Mouse (Mus musculus) right cerebral cortex, adult 2 months (tissue): Measurements from ENCODE around the gene Pop5.

Experiments used
- DNase-seq, 2 experiments: peaks; one replicate each; pipeline ENCODE4 v3.0.0; 2021 to 2022; ENCODE audit warnings: low spot score in 2 of 2

The Pop5 gene

DNA sequence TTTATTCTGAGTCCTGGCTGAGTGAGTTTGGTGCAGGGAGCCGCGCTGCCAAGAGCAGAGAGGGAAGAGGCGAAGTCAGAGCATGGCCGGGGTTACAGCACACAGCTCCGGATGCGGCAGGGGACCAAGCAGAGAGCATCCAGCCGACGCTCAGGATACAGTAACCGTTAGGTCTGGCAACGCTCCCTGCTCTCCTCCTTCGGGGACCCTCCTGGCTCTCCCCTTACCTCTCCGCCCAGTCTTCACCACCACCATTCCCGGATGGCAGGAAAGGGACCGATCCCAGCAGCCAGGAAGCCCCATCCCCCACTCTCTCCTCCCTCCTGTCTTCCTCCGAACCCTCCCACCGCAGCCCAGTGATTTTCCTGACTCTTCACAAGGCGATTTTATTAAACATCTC, 20.8 kb upstream of the Pop5 start:
- DNase-seq = peak in 1 of 2 experiments; percentile 78

DNA sequence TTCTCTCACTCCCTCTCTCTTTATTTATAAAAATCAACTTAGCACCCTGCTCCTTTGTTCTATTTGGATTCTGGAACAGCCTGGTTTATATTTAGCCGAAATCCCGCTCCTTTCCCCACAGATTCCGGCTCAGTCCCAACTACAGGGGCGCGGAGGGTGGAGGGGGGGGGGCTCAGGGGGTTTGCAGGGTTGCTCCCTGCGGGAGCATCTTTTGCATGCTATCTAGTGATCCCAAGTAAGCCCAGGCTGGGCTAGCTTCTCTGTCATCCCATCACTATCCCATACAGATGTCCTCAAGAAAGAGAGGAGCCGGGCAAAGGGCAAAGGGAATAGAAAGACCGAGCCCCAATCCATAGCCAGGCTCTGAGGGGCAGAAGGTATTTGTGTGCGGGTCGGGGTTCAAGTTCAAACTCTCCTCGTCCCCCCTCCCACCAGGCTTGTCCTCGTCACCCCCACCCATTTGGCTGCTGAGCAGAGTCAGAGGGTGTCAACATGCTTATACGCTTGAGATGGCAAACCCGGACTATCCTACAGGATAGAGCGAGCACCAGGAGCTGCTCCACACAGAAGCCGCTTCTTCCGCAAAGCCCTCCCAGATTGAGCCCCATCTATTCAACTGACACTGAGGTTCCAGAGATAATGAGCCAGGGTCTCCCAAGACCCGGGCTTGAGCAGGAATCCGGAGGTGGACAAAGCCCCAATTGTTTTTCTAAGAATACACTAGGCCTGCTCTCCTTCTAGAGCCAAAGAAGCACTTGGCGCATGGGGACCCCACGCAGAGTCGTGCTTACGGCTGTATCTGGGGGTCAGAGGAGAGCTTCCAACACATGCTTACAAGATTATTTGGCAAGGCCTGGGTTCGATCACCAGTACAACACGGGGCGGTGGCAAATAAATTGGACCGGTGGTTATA, 20.1 kb upstream of the Pop5 start:
- no peak for DNase-seq

DNA sequence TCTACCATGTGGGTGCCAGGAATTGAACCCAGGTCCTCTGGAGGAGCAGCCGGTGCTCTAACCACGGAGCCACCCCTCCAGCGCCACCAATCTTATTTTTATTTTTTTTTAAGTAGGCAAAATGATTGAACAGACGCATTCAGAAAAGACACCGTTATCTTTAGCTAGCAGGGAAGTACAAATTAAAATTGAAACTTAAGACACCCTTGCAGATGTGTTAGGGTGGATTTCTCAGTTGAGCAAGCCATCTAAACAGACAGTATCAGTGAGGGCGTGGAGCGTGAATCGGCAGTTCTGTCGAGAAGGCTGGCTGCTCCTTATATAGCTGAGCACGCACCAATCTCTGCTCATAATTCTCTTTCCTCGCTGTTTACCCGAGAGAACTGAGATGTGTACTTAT, 17.6 kb upstream of the Pop5 start:
- no peak for DNase-seq

DNA sequence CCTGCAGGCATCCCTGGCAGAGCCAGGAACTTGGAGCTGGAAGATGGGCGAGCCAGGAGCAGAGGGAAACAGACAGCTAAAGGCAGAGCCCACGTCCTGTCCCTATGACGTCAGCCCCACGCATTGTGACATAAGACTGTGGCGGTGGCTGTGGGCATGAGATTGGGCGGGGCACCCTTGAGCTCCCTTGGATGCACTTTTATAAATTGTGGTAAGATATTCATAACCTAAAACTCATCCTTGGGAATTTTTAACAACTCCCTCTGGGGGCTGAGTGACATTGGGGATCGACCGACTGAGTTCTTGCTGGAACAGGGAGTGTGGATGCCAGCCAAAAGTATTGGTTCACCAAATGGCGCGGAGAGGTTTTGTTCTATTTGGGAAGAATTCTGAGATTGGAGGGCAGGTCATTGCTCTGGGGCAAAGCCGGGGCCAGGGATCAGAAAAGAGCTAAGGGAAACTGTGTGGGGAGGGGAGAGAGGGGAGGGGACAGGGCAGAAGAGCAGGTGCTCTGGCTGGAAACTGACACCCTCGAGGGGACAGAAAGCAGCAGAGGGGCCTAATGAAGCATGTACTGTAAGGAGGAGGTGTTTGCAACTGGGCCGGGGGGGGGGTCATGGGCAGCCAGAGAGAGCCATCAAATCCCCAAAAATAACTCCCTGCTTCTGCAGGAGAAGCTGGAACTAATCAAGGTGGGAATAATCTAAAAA, 14.6 kb upstream of the Pop5 start:
- DNase-seq = peak; percentile 69 to 73

DNA sequence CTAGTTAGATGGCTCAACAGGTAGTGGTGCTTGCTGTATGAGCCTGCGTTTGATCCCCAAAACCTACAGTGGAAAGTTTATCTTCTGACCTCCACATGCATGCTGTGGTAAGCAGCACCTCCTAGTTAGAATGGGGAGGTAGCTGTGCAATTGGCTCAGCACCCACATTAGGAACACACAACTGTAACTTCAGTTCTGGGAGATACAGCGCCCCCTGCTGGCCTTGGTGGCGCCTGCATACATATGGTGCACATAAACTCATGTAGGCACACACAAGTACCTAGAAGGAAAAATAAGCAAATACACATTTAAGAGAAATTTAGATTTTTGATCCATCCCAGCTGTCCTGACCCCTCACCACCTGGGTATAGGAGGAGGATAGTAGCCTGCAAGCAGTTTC, 13.2 kb upstream of the Pop5 start:
- DNase-seq = no peak

DNA sequence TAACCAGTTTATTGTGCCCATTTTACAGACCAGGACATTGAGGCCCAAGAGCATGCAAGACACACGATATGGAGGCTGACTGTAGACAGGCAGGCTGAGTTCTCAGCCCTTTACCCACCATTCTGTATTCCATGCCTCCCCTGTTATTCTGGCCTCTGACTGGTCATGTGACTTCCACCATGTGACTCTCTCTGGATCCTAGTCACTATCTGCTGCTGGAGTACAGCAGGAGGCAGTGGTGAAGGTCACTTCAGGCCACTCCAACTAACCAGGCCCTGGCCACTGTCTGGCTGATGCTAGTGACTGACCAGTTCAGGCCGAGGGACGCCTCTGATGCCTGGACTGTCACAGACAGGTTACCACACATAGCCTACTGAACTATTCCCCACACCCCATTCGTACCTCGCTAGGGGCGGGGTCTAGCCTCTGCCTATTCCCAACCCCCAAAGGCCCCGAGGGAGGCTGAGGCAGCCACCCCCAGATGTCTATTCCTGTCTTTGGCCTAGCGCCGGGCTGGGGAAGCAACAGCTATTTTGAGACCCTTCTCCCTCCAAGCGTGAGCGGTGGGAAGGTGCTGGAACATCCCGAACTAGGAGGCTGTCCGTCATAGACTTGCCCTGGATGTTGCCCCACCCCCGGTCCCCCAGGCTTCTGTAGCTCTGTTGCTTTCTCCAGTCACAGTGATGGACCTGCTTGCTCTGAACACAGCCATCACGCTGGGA, 4.6 kb upstream of the Pop5 start:
- peak; percentile 51 to 68 for DNase-seq

DNA sequence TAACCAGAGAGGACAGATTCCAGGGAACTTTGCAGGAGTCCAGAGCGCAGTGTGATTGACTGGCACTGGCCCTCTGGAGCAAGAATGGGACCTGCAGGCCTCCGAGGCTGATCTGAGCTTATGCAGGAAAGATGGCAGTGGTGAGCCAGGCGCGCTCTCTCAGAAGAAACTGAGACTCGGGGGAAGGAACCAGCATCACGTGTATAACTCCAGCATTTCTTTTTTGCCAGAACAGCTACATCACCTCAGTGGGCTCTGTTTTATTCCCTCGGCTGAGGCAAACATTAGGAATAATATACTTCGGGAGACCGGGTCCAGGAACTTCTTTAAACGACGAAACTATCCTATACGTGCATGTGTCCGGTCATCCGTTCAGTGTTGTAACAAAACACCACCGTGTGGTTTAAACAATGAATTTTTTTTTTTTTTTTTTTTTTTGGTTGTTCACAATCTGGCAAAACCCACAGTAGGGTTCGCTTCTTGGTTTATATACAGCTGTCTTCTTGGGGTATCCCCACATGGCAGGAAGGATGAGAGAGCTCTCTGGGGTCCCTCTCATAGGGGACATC, 4.0 kb upstream of the Pop5 start:
- no peak for DNase-seq

DNA sequence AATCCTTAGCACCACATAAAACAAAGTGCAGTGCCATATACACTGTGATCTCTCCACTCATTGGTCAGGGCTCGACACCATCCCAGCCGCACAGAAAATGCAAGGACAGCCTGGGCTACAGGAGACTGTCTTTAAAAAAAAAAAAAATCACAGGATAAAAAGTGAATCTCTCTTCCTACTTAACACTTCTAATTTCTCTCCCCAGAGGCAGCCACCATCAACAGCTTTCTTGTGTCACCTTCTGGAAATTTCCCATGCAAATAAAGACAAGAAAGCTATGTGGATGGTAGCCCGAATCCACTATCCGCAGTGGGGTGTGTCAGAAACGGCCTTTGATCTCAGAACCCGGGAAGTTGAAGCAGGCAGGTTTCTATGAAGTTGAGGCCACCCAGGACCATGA, 3.1 kb upstream of the Pop5 start:
- DNase-seq = no peak

DNA sequence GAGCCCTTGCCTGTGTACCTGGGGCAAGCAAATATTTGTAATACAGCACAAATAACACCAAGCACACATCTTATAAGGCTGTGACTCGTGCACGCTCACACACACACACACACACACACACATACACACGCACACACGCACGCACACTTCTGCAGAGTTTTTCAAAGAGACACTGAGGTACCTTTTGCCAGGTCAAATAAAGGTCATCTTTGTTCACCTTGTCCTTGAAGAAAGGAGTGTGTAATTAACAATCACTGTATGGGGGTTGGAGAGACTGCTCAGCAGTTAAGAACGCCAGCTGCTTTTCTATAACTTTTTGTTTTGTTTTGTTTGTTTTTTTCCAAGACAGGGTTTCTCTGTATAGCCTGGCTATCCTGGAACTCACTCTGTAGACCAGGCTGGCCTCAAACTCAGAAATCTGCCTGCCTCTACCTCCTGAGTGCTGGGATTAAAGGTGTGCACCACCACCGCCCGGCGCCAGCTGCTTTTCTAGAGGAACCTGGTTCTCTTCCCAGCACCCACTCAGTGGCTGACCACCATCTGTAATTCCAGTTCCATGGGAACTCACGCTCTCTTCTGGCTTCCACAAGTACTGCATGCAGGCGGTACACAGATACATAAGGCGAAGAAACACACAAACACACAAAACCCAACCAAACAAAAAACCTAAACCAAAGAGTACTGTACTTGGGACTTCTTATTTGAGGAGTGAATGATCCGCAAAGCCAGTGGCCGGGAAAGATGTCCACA, 2.4 kb upstream of the Pop5 start:
- DNase-seq = no peak

DNA sequence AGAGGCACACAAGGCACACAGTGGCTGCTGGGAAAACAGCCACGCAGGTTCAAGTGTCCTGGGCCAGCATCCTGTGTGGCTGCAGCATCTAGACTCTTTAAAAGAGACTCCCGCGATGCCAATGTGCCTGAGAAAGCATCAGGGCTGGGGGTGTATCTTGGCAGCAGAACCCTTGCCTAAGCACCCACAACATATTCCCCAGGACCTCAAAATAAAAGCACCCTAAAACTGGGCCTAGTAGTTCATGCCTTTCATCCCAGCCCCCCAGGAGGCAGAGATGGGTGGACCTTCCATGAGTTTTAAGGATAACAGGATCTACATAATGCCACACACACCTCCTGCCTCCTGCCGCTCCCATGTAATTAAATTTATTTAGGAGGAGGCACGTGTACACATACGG, 1.1 kb upstream of the Pop5 start:
- peak in 1 of 2 experiments; percentile 37 for DNase-seq

DNA sequence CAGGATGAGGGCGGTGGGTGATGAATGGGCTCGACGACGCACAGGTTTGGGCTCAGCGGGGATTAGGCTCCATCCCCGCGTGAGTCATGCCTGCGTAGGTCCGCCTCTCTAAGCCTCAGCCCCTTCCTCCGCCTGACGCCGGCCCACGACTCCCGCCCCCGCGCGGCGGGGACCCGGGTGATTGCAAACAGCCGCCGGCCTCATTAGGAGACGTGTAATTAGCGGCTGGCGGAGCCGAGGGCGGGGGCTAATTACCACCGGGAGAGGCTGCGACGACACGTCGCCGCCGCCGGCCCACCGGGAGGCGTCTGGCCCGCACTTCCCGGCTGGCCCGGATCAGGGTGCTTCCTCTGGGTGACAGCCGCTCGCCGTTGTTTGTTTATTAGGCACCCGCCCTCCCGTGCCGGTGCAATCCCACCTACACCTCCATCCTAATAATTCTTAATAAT, 289 bp upstream of the Pop5 start:
- DNase-seq = peak; percentile 82 to 84

DNA sequence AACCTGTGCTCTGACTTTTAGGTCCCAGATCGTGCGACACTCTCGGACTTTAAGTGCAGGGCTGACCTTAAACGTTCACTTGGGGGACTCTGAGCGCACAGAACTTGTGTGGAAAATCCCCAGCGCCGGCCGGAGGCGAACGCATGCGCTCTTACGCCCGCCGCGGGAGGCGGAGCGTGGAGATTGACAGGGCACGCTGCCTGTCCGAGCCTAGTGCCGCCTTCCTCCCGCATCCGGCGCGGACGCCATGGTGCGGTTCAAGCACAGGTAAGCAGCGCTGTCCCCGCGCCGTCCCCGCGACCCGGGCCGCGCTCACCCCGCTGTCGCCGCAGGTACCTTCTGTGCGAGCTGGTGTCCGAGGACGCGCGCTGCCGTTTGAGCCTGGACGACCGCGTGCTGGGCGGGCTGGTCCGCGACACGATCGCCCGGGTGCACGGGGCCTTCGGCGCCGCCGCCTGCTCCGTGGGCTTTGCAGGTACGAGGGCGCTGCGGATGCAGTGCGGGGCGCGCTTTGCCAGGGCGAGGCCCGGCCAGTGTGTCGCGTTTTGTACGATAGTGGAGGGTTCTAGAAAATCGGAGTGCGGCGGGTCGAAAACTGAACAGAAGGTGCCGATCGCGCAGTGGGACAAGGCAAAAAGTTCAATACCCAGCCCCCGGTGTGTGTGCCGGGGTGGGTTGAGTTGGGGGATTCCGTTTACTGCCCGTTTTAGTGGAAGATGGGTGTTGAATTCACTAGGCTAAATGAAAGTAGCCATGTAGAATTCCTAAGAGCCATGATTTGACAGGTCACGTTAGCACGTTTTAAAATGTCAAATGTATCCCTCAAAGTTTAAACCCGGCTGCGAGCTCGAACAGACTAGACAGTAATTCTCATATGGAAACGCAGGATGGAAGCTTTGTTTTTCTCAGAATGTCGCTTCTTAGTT, 2.4 kb downstream of the Pop5 start:
- peak; percentile 91 to 93 for DNase-seq

DNA sequence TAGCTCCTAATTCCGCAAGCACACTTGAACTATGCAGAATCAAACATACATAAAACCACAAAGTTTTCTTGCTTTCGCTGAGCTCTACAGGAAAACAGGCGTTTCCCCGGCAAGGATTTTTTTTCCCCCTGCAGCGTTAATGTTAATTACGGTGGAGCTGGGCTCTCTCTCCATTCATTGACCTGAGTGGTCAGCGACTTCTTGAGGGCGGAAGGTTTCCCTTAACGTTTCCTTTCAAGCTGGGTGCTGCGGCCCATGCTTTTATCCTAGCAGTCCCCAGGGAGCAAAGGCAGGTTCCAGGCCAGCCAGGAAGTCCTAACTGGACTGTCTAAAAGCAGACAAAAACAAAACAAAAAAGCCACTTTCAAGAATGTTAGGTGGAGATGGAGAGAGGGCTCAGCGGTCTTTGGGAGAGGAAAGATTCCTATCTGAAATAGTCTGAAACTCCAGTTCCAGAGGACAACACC, 3.1 kb downstream of the Pop5 start:
- no peak for DNase-seq

DNA sequence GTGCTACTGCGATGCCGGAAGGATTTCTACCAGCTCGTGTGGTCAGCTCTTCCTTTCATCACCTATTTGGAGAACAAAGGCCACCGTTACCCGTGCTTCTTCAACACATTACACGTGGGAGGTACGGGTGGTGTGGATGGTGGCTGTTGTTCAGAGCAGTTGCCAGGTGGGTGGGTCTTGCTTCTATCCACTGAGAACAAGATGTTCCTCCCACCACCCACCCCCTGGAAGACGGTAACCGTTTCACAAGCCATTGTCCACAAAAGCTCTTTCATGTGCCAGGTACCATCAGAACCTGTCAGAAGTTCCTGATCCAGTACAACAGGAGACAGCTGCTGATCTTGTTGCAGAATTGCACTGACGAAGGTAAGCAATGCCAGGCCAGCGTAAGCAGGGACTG, 4.6 kb downstream of the Pop5 start:
- DNase-seq = peak in 1 of 2 experiments; percentile 48

DNA sequence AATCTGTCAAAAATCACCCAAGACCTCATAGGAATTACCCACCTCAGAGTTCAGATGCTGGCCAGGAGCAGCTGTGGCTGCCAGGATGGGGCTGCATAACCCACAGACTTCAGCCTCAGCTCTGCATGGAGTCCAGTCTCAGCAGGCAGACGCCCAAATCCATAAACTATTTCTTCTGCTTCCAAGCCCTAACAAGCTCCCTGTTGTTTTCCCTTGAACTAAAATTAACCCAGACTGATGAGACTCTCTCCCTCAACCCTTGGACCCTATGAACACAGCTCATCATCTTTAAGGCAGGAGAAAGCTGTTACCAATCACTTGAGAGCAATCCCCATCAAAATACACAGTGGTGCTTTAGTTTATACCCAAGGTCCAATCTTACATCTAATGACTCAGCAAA, 19.8 kb downstream of the Pop5 start:
- no peak for DNase-seq

DNA sequence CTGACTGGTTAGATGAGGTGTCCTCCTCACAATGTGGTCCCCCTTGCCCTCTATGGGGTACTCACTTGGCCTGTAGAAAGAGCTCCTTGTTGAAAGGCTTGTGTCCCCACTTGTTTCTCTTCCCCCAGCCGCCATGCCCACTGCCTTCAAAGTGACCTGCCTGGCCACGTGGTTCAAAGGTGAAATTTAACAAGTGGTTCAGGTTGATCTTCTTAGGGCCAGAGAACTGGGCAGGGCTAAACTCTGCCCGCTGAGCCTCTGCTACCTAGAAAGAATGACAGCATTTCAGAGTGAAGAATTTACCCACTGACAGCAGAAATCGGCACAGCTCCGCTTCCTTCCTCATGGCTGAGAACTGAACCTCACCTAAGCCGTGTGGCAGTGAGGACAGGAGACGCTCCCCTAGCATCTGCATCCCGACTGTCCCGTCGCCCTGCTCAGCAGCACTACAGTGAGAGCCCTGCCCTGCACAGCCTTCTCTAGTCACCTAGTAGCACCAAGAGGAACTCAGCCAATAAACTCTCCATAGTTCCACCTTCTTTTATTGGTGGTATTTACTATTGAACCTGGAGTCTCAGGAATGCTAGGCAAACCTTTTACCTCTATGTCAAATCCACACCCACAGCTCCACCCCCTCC, 21.4 kb downstream of the Pop5 start:
- DNase-seq = no peak

DNA sequence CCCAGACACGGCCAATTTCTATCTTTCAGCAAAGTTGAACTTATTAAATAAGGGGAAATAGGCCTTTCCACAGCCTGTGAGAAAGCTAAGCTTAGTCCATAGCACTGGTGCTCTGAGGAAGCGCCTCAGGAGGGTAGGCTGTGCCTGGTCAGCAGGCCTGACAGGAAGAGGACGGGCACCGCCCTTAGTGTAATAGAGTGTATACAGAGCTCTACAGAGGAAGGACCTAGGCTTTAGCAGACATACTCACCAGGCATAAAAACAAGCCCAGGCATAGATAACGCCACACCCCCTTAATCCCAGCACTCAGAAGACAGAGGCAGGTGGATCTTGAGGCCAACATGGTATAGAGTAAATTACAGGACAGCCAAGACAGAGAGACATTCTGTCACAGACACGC, 24.7 kb downstream of the Pop5 start:
- no peak for DNase-seq

DNA sequence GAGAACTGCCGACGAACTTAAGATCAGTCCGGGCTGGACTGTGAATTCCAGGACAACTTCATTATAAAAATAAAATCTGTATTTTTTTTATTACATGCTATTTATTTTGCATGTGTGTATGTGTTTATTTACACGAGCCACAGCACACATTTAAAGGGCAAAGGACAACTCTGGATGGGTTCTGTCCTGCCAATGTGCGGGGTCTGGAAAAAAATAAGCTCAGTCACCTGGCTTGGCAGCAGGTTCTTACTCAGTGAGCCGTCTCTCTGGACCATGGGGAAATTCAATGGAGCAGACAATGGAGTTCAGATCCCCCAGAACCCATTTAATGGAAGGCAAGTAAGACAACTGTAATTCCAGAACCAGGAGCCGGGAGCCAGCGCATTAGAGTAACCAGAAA, 25.5 kb downstream of the Pop5 start:
- no peak for DNase-seq

DNA sequence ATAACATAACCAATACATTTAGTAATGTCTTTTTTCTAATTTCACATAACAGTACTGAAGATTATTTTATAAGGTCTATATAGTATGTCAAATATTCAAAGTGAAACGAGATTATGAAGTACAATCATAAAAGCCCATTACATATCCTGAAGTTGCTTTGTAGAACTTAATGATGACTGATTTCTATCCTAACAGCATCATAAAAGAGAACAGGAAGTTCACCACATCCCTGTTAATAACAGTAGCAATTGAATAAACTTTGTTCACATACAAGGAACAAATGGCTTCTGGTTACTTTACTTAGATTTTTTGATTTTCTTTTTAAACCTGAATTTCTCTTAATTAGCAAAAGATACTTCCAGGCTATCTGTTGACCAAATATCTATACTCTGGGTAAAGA, 26.2 kb downstream of the Pop5 start:
- DNase-seq = no peak
